Mouse (Mus musculus) intestine, embryonic 15.5 days (tissue): ENCODE results near the gene Alkbh7. TPM values are rescaled to one million over a fixed set of nuclear protein-coding genes. Genes with fewer than 3 reads are reported as not detected.
A peak's percentile ranks its signal among the peaks of the same experiment; 100 is the strongest.

Source experiments
- ATAC-seq: fragments of 200-750 bp; cut with Nextera tagmentation; 2 replicates; pipeline ENCODE4 v1.8.0; 2017; ENCODE audit warnings: moderate TSS enrichment, moderate library complexity
- H3K27ac ChIP-seq: fragments of 300-500 bp; sonication (generic); 2 replicates; pipeline ENCODE4 v1.5.1; 2015; ENCODE audit warnings: mild to moderate bottlenecking, inconsistent platforms
- H3K27me3 ChIP-seq: fragments of 300-500 bp; sonication (generic); replicated peaks from 2 replicates; pipeline ENCODE4 v1.6.1; 2015; ENCODE audit warnings: inconsistent platforms
- H3K36me3 ChIP-seq: fragments of 300-500 bp; sonication (generic); 2 replicates; pipeline ENCODE4 v1.6.1; 2015; ENCODE audit warnings: inconsistent platforms
- H3K4me1 ChIP-seq: fragments of 300-500 bp; sonication (generic); replicated peaks from 2 replicates; pipeline ENCODE4 v1.6.1; 2015; ENCODE audit warnings: inconsistent platforms
- H3K4me2 ChIP-seq: fragments of 300-500 bp; sonication (generic); replicated peaks from 2 replicates; pipeline ENCODE4 v1.6.1; 2015; ENCODE audit warnings: mild to moderate bottlenecking, inconsistent platforms
- H3K4me3 ChIP-seq: fragments of 300-500 bp; sonication (generic); replicated peaks from 2 replicates; pipeline ENCODE4 v1.5.1; 2015; ENCODE audit warnings: inconsistent platforms
- H3K9ac ChIP-seq: fragments of 300-500 bp; sonication (generic); 2 replicates; pipeline ENCODE4 v1.6.1; 2015; ENCODE audit warnings: inconsistent platforms
- H3K9me3 ChIP-seq: fragments of 300-500 bp; sonication (generic); 2 replicates; pipeline ENCODE4 v1.6.1; 2016; ENCODE audit warnings: inconsistent platforms
- WGBS: fragments of 180-500 bp; shearing (Covaris S2); methylation state at CpG from one replicate; pipeline ENCODE4 v1.1.7; 2015; 5-methylcytosine and 5-hydroxymethylcytosine counted together
- polyA plus RNA-seq: library from polyadenylated mRNA; unstranded; fragments of >200 nt; fragmentation: Nextera tagmentation; extraction: Ambion mirVana; gene quantifications from 2 replicates; pipeline ENCODE4 v1.2.1, GENCODE M21; 2015

The Alkbh7 gene
- polyA plus RNA-seq, 1 experiment from 2014 or later, result 42.4 TPM

GRCm38 (mm10) chr17:57010911-57011235 is 13.7 kb downstream of the Alkbh7 start:
- Histone ChIP-seq H3K27ac (peak overlapping the region; percentile 67), H3K4me2 (peak overlapping the region; percentile 83), H3K4me1 (0 out of 2 replicates have a peak, but pooled peaks cover 11% of the 10 kb centered on the region), H3K27me3 (no peaks in the 10 kb centered on the region), H3K4me3 (peak overlapping the region; percentile 65), H3K9me3 (no peaks in the 10 kb centered on the region), H3K9ac (peak overlapping the region; percentile 73), H3K36me3 (peaks cover 22% of the 10 kb centered on the region)
- ATAC-seq, result peak; percentile 76
- WGBS, result under 1% methylated on average over 19 of the region's 19 CpGs

- H3K9ac ChIP-seq, result peak within 1 kb of the TSS; percentile 73
- peak within 1 kb of the TSS; percentile 65 for H3K4me3 ChIP-seq
- H3K4me2 ChIP-seq, result peak within 1 kb of the TSS; percentile 83
- no peaks in the 10 kb centered on the region for H3K27me3 ChIP-seq
- under 1% methylated on average over 51 of the region's 51 CpGs for WGBS
- peak; percentile 96 for ATAC-seq
- no peaks in the 10 kb centered on the region for H3K9me3 ChIP-seq
- peaks cover 16% of the 10 kb centered on the region for H3K36me3 ChIP-seq
- peak within 1 kb of the TSS; percentile 85 for H3K27ac ChIP-seq
- H3K4me1 ChIP-seq, result 0 out of 2 replicates have a peak, but pooled peaks cover 11% of the 10 kb centered on the region
These were observed 14.3 kb downstream of the Alkbh7 start, which contains the start of the genes Gtf2f1 and Gm17949 for GRCm38 (mm10) chr17:57011236-57012141. Gene Gtf2f1, minus strand, starts transcription at chr17:57011288. Gene Gm17949, plus strand, starts transcription at chr17:57011469.

GRCm38 (mm10) chr17:57012245-57012795 is 15.2 kb downstream of the Alkbh7 start:
- no peak overlapping the region; the same call in 1 of the 2 replicates for H3K9ac ChIP-seq
- 0 out of 2 replicates have a peak, but pooled peaks cover 11% of the 10 kb centered on the region for H3K4me1 ChIP-seq
- 69% methylated on average over 13 of the region's 13 CpGs for WGBS
- peaks cover 8% of the 10 kb centered on the region; the same call in 1 of the 2 replicates for H3K36me3 ChIP-seq
- peak overlapping the region; percentile 80 for H3K4me2 ChIP-seq
- H3K27me3 ChIP-seq, result no peaks in the 10 kb centered on the region
- H3K27ac ChIP-seq, result peak overlapping the region; percentile 85
- no peaks in the 10 kb centered on the region for H3K9me3 ChIP-seq
- H3K4me3 ChIP-seq, result peak overlapping the region; percentile 65
- ATAC-seq, result no peak

DNA sequence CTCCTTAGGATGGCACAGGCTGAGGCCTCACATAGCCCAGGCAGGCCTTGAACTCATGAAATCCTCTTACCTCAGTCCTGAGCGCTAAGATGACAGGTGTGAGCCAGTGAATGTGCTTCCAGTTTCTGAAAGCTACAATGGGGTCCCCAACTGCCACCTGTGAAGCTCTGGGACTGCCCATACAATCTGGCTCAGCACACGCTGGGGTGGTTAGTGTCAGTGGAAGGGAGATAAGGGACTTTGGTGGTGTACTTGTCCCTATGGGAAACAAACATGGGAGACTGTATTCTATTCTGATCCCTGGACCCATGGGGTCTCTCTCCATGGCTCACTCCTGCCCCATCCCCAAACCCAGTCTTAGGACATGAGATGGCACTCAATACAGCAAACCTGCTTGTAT is 22.6 kb downstream of the Alkbh7 start:
- H3K9ac ChIP-seq, result no peak overlapping the region
- peaks cover 35% of the 10 kb centered on the region for H3K36me3 ChIP-seq
- 78% methylated on average over 2 of the region's 2 CpGs for WGBS
- peak; percentile 21; the same call in 1 of the 2 replicates for ATAC-seq
- no peaks in the 10 kb centered on the region for H3K9me3 ChIP-seq
- no peak overlapping the region for H3K4me3 ChIP-seq
- H3K27me3 ChIP-seq, result no peaks in the 10 kb centered on the region
- H3K27ac ChIP-seq, result no peak overlapping the region
- H3K4me2 ChIP-seq, result no peak overlapping the region
- H3K4me1 ChIP-seq, result no peaks in the 10 kb centered on the region

GRCm38 (mm10) chr17:57020960-57021359 is 23.8 kb downstream of the Alkbh7 start:
- no peaks in the 10 kb centered on the region for H3K27me3 ChIP-seq
- H3K27ac ChIP-seq, result no peak overlapping the region
- no peak overlapping the region for H3K4me3 ChIP-seq
- WGBS, result 87% methylated on average over 5 of the region's 5 CpGs
- no peak for ATAC-seq
- H3K4me2 ChIP-seq, result no peak overlapping the region
- no peaks in the 10 kb centered on the region for H3K9me3 ChIP-seq
- peaks cover 47% of the 10 kb centered on the region for H3K36me3 ChIP-seq
- no peaks in the 10 kb centered on the region for H3K4me1 ChIP-seq
- no peak overlapping the region for H3K9ac ChIP-seq

DNA sequence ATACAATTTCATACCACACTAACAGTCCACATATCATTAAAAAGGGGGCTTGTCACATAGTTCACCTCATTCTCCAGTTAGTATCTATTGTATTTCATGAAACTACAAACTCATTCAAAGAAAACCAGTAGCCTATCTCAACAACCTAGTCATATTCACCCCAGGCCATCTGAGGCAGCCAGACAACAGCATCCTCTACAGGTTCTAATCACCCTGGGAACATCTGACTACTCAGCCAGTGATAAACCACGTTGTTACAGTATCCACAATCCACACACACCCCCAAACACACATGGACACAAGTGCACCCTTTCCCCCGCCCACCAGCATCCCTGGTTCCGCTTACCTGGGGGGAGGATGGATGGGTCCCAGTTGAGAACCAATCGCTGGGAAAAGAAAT is 30.3 kb downstream of the Alkbh7 start:
- no peak overlapping the region for H3K27ac ChIP-seq
- no peak overlapping the region for H3K4me2 ChIP-seq
- H3K4me3 ChIP-seq, result no peak overlapping the region
- H3K4me1 ChIP-seq, result peaks cover 8% of the 10 kb centered on the region; the same call in 1 of the 2 replicates
- no peaks in the 10 kb centered on the region for H3K27me3 ChIP-seq
- H3K9me3 ChIP-seq, result no peaks in the 10 kb centered on the region
- no peak for ATAC-seq
- H3K36me3 ChIP-seq, result peaks cover 57% of the 10 kb centered on the region
- WGBS, result 92% methylated on average over 4 of the region's 4 CpGs
- H3K9ac ChIP-seq, result no peak overlapping the region

DNA sequence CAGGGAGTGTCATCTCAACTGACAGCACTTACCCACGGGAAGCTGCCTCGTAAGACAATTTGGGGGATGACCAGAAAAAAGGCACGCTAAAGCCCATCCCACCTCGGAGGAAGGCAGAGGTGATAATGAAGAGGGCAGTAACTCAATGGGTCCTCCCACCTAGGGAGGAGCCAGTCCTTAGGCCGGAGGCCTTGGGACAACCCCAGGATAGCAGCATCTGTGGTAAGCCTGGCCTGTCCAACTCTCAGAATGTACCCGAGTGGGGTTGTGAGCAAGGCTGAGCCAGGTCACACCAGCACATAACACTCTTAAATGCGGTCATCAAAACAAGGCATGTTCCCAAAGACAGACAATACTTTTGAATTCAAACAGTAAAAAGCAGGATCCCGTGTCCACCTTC is 32.6 kb downstream of the Alkbh7 start:
- peak overlapping the region; percentile 92 for H3K4me3 ChIP-seq
- H3K4me1 ChIP-seq, result peaks cover 8% of the 10 kb centered on the region; the same call in 1 of the 2 replicates
- peak overlapping the region; percentile 99 for H3K9ac ChIP-seq
- peaks cover 34% of the 10 kb centered on the region for H3K36me3 ChIP-seq
- H3K9me3 ChIP-seq, result no peaks in the 10 kb centered on the region
- H3K4me2 ChIP-seq, result peak overlapping the region; percentile 84
- no peak overlapping the region for H3K27ac ChIP-seq
- ATAC-seq, result no peak
- whole genome bisulfite sequencing, result 29% methylated on average over 8 of the region's 8 CpGs
- no peaks in the 10 kb centered on the region for H3K27me3 ChIP-seq

DNA sequence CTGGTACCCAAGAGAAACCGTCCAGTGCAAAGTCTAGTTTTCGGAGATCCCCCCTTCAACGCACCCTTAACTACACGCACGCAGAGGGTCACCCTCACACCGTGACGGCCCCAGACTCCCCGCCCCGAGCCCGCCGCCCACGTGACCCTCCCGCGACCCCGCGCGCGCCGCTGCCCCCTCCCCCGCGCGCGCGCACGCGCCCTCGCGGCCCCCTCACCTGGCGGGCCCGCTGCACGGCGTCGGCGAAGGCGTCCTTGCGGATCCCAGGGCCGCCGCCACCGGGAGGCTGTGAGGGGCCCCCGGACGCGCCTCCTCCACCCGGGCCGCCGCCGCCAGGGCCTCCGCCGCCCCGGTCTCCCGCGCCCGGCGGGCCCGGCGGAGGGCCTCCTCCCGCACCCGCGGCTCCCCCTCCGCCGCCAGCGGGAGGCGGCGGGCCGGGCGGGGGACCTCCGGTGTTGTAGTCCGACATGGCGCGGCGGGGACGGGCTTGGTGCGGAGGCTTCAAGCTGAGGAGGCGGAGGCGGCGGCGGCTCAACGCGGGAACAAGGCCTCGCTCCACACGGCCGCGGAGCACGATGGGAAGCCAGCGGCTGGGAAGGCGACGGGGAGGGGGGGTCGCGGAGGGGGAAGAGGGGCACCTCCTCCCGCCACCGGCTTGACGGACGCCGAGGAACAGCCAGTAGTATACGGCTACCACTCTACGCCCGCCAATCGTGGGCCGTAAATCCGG is 34.0 kb downstream of the Alkbh7 start, which contains the start of gene Khsrp:
Gene Khsrp, minus strand, starts transcription at position 592 of the 730 bp plus-strand sequence.
- H3K27me3 ChIP-seq, result no peaks in the 10 kb centered on the region
- peak within 1 kb of the TSS; percentile 84 for H3K4me2 ChIP-seq
- H3K36me3 ChIP-seq, result peaks cover 22% of the 10 kb centered on the region; the same call in 1 of the 2 replicates
- peak; percentile 1; the same call in 1 of the 2 replicates for ATAC-seq
- peak within 1 kb of the TSS; percentile 99 for H3K9ac ChIP-seq
- peak within 1 kb of the TSS; percentile 93 for H3K27ac ChIP-seq
- no peaks in the 10 kb centered on the region for H3K9me3 ChIP-seq
- peak within 1 kb of the TSS; percentile 92 for H3K4me3 ChIP-seq
- H3K4me1 ChIP-seq, result peaks cover 8% of the 10 kb centered on the region; the same call in 1 of the 2 replicates
- WGBS, result under 1% methylated on average over 97 of the region's 99 CpGs

GRCm38 (mm10) chr17:57031661-57032420 is 34.7 kb downstream of the Alkbh7 start:
- Histone ChIP-seq H3K9ac (peak overlapping the region; percentile 39), H3K9me3 (no peaks in the 10 kb centered on the region), H3K27me3 (no peaks in the 10 kb centered on the region), H3K4me2 (peak overlapping the region; percentile 69), H3K4me3 (peak overlapping the region; percentile 39), H3K27ac (peak overlapping the region; percentile 85), H3K4me1 (peaks cover 8% of the 10 kb centered on the region; the same call in 1 of the 2 replicates), H3K36me3 (peaks cover 15% of the 10 kb centered on the region; the same call in 1 of the 2 replicates)
- ATAC-seq, result peak; percentile 98
- WGBS, result under 1% methylated on average over 38 of the region's 38 CpGs

GRCm38 (mm10) chr17:57032854-57033253 is 35.7 kb downstream of the Alkbh7 start:
- Histone ChIP-seq H3K9me3 (no peaks in the 10 kb centered on the region), H3K4me3 (no peak overlapping the region), H3K9ac (no peak overlapping the region), H3K4me1 (peaks cover 8% of the 10 kb centered on the region; the same call in 1 of the 2 replicates), H3K36me3 (peaks cover 7% of the 10 kb centered on the region; the same call in 1 of the 2 replicates), H3K4me2 (peak overlapping the region; percentile 69), H3K27ac (no peak overlapping the region), H3K27me3 (no peaks in the 10 kb centered on the region)
- ATAC-seq, result no peak
- 90% methylated on average over 4 of the region's 4 CpGs for WGBS

- WGBS, result 38% methylated on average over 8 of the region's 8 CpGs
- Histone ChIP-seq H3K27me3 (peaks cover 4% of the 10 kb centered on the region; the same call in 1 of the 2 replicates), H3K4me1 (0 out of 2 replicates have a peak, but pooled peaks cover 3% of the 10 kb centered on the region), H3K4me3 (no peak overlapping the region), H3K4me2 (0 out of 2 replicates have a peak overlapping the region, but pooled peaks have one; percentile 40), H3K36me3 (no peaks in the 10 kb centered on the region), H3K9ac (no peak overlapping the region), H3K27ac (no peak overlapping the region), H3K9me3 (no peaks in the 10 kb centered on the region)
- ATAC-seq, result no peak
These were observed 41.8 kb downstream of the Alkbh7 start for GRCm38 (mm10) chr17:57038978-57039377.
